Mouse (Mus musculus): ENCODE results near the gene Dohh. TPM values are rescaled to one million over a fixed set of nuclear protein-coding genes. Genes with fewer than 3 reads are reported as not detected.
A peak's percentile ranks its signal among the peaks of the same experiment; 100 is the strongest.

Gene Dohh
- 64.0 and 67.4 TPM in 2 replicates for polyA plus RNA-seq (2012; rRNA removed)

GRCm38 (mm10) chr10:81383802-81384604 is at the start of gene Dohh, which contains the start of gene Gm48551:
TSS of gene Dohh (plus strand) at chr10:81384428.
TSS of gene Gm48551 (plus strand) at chr10:81384466.
- peak; percentile 100 for DNase-seq (ENCODE audit: low read depth)
- no peak for TF ChIP-seq CTCF (IDR thresholded peaks at IDR 0.05; ENCODE audit: borderline replicate concordance, extremely low read depth, insufficient read depth, insufficient read length)
- peak; percentile 67; the same call in 1 of the 2 replicates for TF ChIP-seq POLR2A (IDR thresholded peaks at IDR 0.05; ENCODE audit: borderline replicate concordance, extremely low read depth, insufficient read depth, insufficient read length, poor library complexity, severe bottlenecking)

DNA sequence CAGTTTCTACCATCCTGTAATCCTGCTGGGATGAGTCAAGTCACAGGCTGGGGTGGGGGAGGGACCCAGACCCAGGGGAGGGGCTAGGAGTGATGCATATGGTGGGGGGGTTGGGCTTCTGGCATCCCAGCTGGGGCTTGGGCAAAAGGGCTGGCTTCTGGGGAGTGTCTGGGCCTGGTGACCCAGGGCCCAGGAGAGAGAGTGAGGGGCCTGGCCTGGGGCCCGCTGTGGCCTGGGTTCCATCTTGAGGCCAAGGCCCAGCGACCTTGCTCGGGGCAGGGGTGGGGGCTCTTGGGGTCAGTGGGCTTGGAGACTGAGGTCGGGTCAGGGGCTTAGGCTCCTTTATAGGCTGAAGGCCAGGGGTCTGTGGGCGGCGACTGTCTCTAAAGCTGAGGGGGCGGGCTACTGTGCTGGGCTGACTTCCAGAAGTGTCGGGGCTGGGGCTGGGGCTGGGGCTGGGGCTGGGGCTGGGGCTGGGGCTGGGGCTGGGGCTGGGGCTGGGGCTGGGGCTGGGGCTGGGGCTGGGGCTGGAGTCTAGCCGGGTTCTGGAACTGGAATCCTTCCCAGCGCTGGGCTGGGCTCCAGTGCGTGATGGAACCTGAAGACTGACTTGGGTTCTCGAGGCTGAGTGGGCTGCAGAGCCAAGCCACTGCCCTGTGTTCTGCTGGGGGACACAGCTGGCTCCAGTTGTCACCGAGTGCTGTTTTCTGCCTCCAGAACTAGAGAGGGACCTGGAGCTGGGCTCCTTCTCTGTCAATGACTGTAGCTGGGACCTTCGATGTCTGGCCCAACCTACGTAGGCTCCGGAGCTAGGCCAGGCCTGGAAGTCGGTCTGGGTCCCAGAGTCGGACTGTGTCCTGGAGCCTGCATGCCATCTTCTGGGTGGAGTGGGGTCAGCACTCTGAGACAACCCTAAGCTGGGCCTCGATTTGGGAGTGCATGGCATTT is 48.6 kb upstream of the Dohh start:
- TF ChIP-seq CTCF (IDR thresholded peaks at IDR 0.05; ENCODE audit: borderline replicate concordance, extremely low read depth, insufficient read depth, insufficient read length) (no peak), POLR2A (IDR thresholded peaks at IDR 0.05; ENCODE audit: borderline replicate concordance, extremely low read depth, insufficient read depth, insufficient read length, poor library complexity, severe bottlenecking) (no peak)
- no peak for DNase-seq (ENCODE audit: low read depth)

GRCm38 (mm10) chr10:81336558-81336957 is 47.7 kb upstream of the Dohh start:
- no peak for DNase-seq (ENCODE audit: low read depth)
- TF ChIP-seq POLR2A (IDR thresholded peaks at IDR 0.05; ENCODE audit: borderline replicate concordance, extremely low read depth, insufficient read depth, insufficient read length, poor library complexity, severe bottlenecking) (no peak), CTCF (IDR thresholded peaks at IDR 0.05; ENCODE audit: borderline replicate concordance, extremely low read depth, insufficient read depth, insufficient read length) (no peak)

DNA sequence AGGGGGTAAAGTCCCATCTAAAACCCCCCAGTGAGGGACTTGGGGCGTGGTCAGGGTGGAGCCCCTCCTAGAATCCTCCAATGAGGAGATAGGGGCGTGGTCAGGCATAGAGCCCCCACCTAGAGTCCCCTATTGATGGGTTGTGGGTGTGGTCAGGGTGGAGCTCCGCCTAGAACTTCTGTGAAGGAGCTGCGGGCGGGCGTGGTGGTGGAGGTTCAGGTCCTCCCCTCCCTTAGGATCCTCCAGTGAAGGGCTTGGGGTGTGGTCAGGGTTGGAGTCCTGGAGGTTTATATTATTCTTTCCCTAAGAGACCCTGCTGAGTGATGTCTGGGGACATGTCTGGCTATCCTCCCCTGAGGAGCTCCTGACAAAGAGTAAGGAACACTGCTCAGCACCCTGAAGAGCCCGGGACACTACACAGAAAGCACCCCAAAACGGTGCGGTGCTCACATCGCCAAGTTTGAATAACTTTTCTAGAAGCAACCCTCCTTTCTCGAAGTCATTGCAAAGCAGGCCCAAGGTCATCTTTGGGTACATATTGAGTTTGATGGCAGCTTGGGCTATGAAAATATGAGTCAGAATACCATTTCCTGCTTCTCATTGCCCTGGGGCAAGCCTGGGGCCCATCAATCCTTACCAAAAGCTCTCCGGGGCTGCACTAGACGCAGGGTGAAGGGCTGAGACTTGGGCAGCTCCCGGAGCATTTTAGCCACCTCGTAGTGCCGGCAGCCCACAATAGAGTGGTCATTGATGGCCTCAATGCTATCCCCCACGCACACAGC is 43.5 kb upstream of the Dohh start:
- no peak for TF ChIP-seq POLR2A (IDR thresholded peaks at IDR 0.05; ENCODE audit: borderline replicate concordance, extremely low read depth, insufficient read depth, insufficient read length, poor library complexity, severe bottlenecking)
- no peak for TF ChIP-seq CTCF (IDR thresholded peaks at IDR 0.05; ENCODE audit: borderline replicate concordance, extremely low read depth, insufficient read depth, insufficient read length)
- DNase-seq (ENCODE audit: low read depth): no peak

DNA sequence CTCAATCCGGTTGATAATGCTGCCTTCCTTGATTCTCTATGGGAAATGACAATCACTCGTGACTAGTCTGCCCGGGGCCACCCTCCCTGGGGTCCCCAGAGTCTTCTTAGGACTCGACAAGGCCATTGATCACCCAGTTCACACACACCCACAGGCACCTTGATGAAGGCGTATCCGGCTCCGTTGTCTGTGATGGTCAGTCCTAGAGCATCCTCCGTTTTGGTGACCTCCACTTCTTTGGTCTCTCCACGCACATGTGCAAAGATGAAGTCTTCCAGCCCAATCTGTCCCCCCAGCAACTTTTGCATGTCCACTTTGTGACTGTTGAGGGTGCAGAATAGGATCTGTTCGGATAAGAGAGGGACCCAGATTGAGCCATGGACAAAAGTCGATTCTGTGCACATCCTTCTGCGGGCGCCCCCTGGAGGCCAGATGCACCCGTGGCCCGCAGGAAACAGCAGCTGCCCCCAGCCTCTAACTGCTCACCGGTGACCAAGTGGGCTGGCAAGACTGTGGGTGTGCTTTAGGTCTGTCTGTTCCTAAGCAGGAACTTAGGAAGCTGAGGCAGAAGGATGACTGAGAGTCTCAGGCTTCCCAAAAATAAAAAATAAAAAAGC is 42.8 kb upstream of the Dohh start:
- no peak for DNase-seq (ENCODE audit: low read depth)
- TF ChIP-seq POLR2A (IDR thresholded peaks at IDR 0.05; ENCODE audit: borderline replicate concordance, extremely low read depth, insufficient read depth, insufficient read length, poor library complexity, severe bottlenecking): no peak
- peak; percentile 77 for TF ChIP-seq CTCF (IDR thresholded peaks at IDR 0.05; ENCODE audit: borderline replicate concordance, extremely low read depth, insufficient read depth, insufficient read length)

DNA sequence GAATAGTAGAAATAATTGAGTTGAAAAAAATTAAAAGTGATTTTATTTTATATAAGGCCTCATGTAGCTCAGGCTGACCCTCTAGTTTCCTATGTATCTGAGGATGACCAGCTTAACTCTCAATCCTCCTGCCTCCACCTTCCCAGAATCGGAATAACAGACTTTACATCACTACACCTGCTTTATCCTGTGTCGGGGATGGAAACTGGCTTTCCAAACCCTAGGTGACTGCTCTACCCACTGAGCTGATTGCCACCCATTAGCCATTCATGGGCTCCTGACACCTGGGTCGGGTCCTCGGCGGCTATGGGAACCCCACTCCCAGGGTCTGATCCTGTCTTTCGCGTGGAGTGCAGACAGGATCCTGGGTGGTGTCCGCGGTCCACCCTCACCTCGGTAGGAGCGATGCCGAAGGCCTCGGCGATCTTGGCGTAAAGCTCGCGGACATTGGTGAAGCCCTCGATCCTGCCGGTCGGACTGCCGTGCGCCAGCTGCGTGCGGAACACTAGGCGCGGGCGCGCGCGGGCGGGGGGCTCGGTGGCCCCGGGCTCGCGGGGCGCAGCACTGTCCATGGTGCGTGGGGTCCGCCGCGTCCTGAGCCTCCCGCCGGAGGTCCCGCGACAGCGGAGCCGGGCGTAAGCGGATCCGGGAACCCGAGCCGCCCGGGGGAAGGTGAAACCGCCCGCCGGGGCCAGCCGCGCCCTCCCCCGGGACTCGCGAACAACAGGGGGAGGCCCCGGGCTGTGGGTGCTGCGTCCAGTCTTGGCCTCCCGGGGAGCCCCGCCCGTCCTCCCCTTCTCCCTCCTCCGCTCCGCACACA is 41.3 kb upstream of the Dohh start, which contains the start of gene Gipc3:
Gene Gipc3, minus strand, starts transcription at position 581 of the 820 bp plus-strand sequence.
- TF ChIP-seq POLR2A (IDR thresholded peaks at IDR 0.05; ENCODE audit: borderline replicate concordance, extremely low read depth, insufficient read depth, insufficient read length, poor library complexity, severe bottlenecking): no peak
- no peak for TF ChIP-seq CTCF (IDR thresholded peaks at IDR 0.05; ENCODE audit: borderline replicate concordance, extremely low read depth, insufficient read depth, insufficient read length)

GRCm38 (mm10) chr10:81344421-81345161 is 39.6 kb upstream of the Dohh start:
- DNase-seq (ENCODE audit: low read depth): no peak
- peak; percentile 6; the same call in 1 of the 2 replicates for TF ChIP-seq CTCF (IDR thresholded peaks at IDR 0.05; ENCODE audit: borderline replicate concordance, extremely low read depth, insufficient read depth, insufficient read length)
- no peak for TF ChIP-seq POLR2A (IDR thresholded peaks at IDR 0.05; ENCODE audit: borderline replicate concordance, extremely low read depth, insufficient read depth, insufficient read length, poor library complexity, severe bottlenecking)

More for the DNA sequence above, 41.3 kb upstream of the Dohh start, which contains the start of gene Gipc3:
- DNase-seq (ENCODE audit: low read depth): no peak

DNA sequence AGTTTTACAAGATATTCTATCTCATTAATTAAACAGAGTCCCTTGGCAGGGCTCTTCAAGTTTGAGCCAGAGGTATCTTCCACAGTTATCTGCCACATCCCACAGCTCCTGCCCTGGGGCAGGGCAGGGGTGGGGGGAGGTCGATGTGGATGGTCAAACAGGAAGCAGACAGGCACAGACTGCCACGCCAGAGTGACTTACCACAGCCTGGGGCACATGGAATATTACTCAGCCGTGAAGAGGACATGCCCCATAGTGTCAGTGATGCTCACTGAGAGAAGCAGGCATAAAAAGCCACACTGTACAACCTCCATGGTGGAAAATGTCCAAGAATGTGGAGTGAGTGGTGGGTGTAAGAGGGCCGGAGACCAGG is 39.1 kb upstream of the Dohh start:
- TF ChIP-seq POLR2A (IDR thresholded peaks at IDR 0.05; ENCODE audit: borderline replicate concordance, extremely low read depth, insufficient read depth, insufficient read length, poor library complexity, severe bottlenecking): no peak
- no peak for TF ChIP-seq CTCF (IDR thresholded peaks at IDR 0.05; ENCODE audit: borderline replicate concordance, extremely low read depth, insufficient read depth, insufficient read length)
- no peak for DNase-seq (ENCODE audit: low read depth)

DNA sequence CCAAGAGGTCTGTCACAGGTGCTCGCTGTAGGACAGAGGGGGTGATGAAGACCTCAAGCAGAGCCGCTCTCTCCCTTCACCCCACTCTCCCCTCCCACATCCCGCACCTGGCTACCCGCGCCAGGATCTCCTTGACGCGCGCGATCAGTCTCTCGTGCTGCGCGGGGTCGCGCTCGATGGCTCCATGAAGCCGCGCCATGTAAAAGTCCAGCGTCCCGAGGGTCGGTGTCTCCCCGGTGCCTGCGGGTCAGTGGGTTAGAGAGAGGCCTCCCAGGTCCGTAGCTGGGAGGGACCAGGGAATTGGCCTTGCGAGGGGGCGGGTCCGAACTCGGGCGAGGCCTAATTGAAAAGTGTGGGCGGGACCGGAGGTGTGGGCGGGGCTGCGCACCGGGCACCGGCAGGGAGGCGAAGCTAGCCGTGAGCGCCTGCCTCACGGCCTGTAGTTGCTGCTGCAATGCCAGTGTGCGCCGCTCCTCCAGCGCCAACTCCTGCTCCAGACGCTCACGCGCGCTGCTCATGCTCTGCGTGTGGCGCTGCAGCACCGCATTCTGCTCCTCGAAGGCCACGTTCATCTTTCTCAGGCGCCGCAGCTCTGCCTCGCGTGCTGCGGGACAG is 37.7 kb upstream of the Dohh start:
- no peak for TF ChIP-seq POLR2A (IDR thresholded peaks at IDR 0.05; ENCODE audit: borderline replicate concordance, extremely low read depth, insufficient read depth, insufficient read length, poor library complexity, severe bottlenecking)
- peak; percentile 43; the same call in 1 of the 2 replicates for TF ChIP-seq CTCF (IDR thresholded peaks at IDR 0.05; ENCODE audit: borderline replicate concordance, extremely low read depth, insufficient read depth, insufficient read length)

More for the DNA sequence above, 37.7 kb upstream of the Dohh start:
- DNase-seq (ENCODE audit: low read depth): peak; percentile 83
